Mouse (Mus musculus) stomach, postnatal 0 days (tissue): ENCODE results near the gene Prim2. TPM values are rescaled to one million over a fixed set of nuclear protein-coding genes. Genes with fewer than 3 reads are reported as not detected.

Source experiments
- ATAC-seq: fragments of 200-750 bp; cut with Nextera tagmentation; 2 replicates; pipeline ENCODE4 v1.8.0; 2017; ENCODE audit not compliant: low FRiP score, low TSS enrichment
- DNase-seq: peaks from one replicate; pipeline ENCODE4 v3.0.0-alpha.2; 2016; ENCODE audit warnings: low spot score
- H3K27ac ChIP-seq: fragments of 300-500 bp; sonication (generic); replicated peaks from 2 replicates; pipeline ENCODE4 v1.5.1; 2014; ENCODE audit warnings: mild to moderate bottlenecking, control low read depth
- H3K27me3 ChIP-seq: fragments of 300-500 bp; sonication (generic); 2 replicates; pipeline ENCODE4 v1.6.1; 2014; ENCODE audit warnings: low read length; ENCODE audit not compliant: control insufficient read depth, insufficient read depth
- H3K36me3 ChIP-seq: fragments of 300-500 bp; sonication (generic); 2 replicates; pipeline ENCODE4 v1.6.1; 2014; ENCODE audit warnings: low read length, mixed read lengths; ENCODE audit not compliant: control insufficient read depth, insufficient read depth
- H3K4me1 ChIP-seq: fragments of 300-500 bp; sonication (generic); replicated peaks from 2 replicates; pipeline ENCODE4 v1.6.1; 2014; ENCODE audit warnings: antibody characterized with exemption; ENCODE audit not compliant: control insufficient read depth, insufficient read depth
- H3K4me2 ChIP-seq: fragments of 300-500 bp; sonication (generic); replicated peaks from 2 replicates; pipeline ENCODE4 v1.6.1; 2014; ENCODE audit warnings: low read depth, mild to moderate bottlenecking, control low read depth, moderate library complexity
- H3K4me3 ChIP-seq: fragments of 300-500 bp; sonication (generic); 2 replicates; pipeline ENCODE4 v1.5.1; 2014; ENCODE audit warnings: low read depth, low read length, control low read depth
- H3K9ac ChIP-seq: fragments of 300-500 bp; sonication (generic); 2 replicates; pipeline ENCODE4 v1.6.1; 2014; ENCODE audit warnings: mild to moderate bottlenecking, low read length, control low read depth, mixed read lengths
- H3K9me3 ChIP-seq: fragments of 300-500 bp; sonication (generic); 2 replicates; pipeline ENCODE4 v1.6.1; 2016; ENCODE audit warnings: low read length; ENCODE audit not compliant: control insufficient read depth
- CTCF ChIP-seq: IDR thresholded peaks from 2 replicates; pipeline ENCODE4 v1.5.1; 2016; ENCODE audit warnings: antibody characterized with exemption, low read depth, mild to moderate bottlenecking, moderate library complexity
- EP300 ChIP-seq: optimal IDR thresholded peaks from 2 replicates; pipeline ENCODE3; 2016; ENCODE audit warnings: antibody characterized with exemption
- WGBS: fragments of 180-500 bp; shearing (Covaris S2); extraction: QIAGEN DNeasy Blood & Tissue Kit; methylation state at CpG from one replicate; pipeline ENCODE4 v1.1.7; 2014; 5-methylcytosine and 5-hydroxymethylcytosine counted together
- polyA plus RNA-seq: library from polyadenylated mRNA; unstranded; fragments of >200 nt; fragmentation: Nextera tagmentation; extraction: Ambion mirVana; gene quantifications from 2 replicates; pipeline ENCODE4 v1.2.1, GENCODE M21; 2015

Gene Prim2
- polyA plus RNA-seq, 1 experiment from 2014 or later: 13.1 TPM

DNA sequence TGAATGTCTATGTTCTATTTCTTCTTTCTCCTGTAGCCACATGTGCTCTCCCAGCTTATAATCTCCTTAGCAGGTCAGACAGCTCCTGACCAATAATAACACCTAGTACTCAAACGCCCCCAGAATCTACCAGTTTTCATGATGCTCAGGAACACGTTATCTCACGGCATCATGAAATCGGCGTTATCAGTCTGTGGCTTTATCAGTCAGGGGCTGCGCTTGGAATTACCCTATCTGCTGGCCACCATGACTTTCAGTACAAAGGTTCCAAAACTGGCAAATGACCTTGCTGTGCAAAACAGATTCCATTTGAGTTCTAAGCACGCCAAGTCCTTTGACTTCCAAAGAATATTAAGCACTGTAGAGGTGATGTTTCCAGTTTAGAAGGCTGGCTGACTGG is 127.9 kb downstream of the Prim2 start:
- H3K4me2 ChIP-seq: no peak overlapping the region
- no peak overlapping the region for H3K9ac ChIP-seq
- DNase-seq (no peak), ATAC-seq (no peak)
- 90% methylated on average over 7 of the region's 7 CpGs for WGBS
- H3K4me3 ChIP-seq: no peak overlapping the region
- TF ChIP-seq CTCF: no peak
- TF ChIP-seq EP300: no peak
- no peaks in the 10 kb centered on the region for H3K36me3 ChIP-seq
- no peaks in the 10 kb centered on the region for H3K4me1 ChIP-seq
- no peaks in the 10 kb centered on the region for H3K27me3 ChIP-seq
- H3K27ac ChIP-seq: no peak overlapping the region
- H3K9me3 ChIP-seq: no peaks in the 10 kb centered on the region

DNA sequence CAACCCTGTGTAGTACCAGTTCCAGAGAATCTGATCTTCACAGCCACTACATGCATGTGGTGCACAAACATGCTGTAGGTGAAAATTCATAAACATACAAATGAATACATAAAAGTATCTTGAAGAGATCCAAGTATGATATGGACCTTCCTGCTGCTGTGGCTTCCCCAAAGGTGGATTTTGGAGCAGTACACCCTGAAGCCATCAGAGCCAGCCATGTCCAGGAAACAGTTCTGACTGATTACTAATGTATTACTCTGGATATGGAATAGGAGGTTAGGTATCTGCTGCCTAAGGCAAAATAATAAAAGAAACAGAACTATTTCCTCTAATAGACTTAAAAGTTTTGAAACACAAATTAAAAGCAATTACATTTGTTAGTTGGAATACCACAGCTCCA is 131.6 kb downstream of the Prim2 start:
- DNase-seq: no peak
- TF ChIP-seq CTCF (no peak), EP300 (no peak)
- no peak for ATAC-seq
- no peaks in the 10 kb centered on the region for H3K4me1 ChIP-seq
- no peak overlapping the region for H3K9ac ChIP-seq
- no peaks in the 10 kb centered on the region for H3K9me3 ChIP-seq
- no peaks in the 10 kb centered on the region for H3K36me3 ChIP-seq
- H3K27ac ChIP-seq: no peak overlapping the region
- H3K27me3 ChIP-seq: no peaks in the 10 kb centered on the region
- no peak overlapping the region for H3K4me3 ChIP-seq
- no peak overlapping the region for H3K4me2 ChIP-seq

DNA sequence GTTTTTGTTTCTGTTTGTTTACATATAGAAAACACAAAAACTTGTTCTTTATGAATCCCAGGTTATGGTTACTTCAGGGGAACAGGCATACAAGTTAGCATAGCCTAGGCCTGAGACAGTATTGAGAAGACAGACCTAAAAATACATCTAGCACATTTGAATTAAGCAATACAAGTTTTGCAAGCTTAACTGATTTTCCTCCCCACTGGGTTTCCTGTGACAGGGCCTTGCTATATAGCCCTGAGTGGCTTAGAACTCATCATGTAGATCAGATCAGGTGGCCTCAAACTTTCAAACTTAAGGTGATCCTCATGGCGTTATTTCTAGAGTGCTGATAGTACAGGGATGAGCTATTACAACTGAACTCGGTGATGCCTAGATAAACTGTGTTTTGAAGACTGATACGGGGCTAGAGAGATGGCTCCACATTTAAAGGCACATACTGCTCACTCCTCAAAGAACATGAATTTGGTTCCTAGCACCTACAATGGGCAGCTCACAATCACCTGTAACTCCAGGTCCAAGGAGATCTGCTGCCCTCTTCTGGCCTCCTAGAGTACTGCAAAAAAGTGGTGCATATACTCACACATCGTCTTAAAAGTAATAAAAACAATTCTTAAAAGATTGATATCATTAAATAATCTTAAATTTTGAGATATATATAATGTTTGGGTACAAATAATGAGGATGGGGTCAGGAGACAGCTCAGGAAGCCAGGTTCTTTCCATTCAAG is 133.2 kb downstream of the Prim2 start:
- no peaks in the 10 kb centered on the region for H3K9me3 ChIP-seq
- WGBS: 97% methylated on average over 4 of the region's 4 CpGs
- no peaks in the 10 kb centered on the region for H3K4me1 ChIP-seq
- no peak overlapping the region for H3K4me2 ChIP-seq
- no peak for ATAC-seq
- no peak for DNase-seq
- H3K9ac ChIP-seq: no peak overlapping the region
- H3K27ac ChIP-seq: no peak overlapping the region
- no peak overlapping the region for H3K4me3 ChIP-seq
- no peaks in the 10 kb centered on the region for H3K27me3 ChIP-seq
- no peaks in the 10 kb centered on the region for H3K36me3 ChIP-seq
- TF ChIP-seq EP300 (no peak), CTCF (peak; percentile 41)

DNA sequence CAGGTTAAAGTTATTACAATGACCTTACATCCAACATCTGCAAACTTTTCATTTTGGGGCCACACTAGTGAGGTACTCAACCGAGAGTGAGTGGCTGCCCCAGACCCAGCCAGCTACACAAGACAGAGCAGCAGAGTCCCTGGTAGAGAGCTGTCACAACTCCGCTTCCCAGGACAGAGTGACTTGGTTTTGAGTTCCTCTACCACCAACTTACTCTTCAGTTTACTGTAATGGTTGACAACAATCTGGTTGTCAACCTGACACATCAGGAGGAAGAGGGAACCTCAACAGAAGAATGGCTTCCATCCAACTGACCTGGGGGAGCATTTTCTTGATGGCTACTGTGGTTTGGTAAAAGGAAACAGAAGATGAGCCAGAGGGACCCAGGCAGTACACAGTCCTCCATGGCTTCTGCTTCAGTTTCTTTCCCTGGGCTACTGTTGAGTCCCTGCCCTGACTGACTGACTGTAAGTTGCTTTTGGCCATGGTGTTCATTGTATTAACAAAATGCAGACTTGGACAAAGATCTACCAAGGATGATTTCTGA is 134.4 kb downstream of the Prim2 start:
- Histone ChIP-seq H3K36me3 (no peaks in the 10 kb centered on the region), H3K27me3 (no peaks in the 10 kb centered on the region), H3K4me3 (no peak overlapping the region), H3K27ac (no peak overlapping the region), H3K4me2 (no peak overlapping the region), H3K4me1 (no peaks in the 10 kb centered on the region), H3K9me3 (no peaks in the 10 kb centered on the region), H3K9ac (no peak overlapping the region)
- no peak for ATAC-seq
- WGBS: 93% methylated on average over 2 of the region's 2 CpGs
- no peak for DNase-seq
- TF ChIP-seq CTCF: no peak
- no peak for TF ChIP-seq EP300

DNA sequence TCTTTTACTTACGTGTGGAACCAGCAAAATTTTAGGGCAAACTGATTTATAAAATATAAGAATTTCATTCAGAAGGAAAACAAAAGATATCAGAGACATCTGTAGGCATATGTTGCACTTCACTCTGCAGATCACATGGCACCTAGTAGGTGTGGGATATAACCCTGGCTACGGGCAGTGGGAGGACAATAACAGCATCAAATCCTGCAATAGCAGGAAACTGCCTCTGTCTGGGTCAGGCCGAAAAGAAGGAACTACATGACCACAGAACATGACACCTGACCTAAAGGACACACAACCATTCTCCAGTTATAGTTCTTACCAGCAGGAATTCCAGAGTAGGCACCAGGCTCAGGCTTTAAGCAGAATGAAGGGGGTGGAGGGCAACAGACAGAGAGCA is 137.7 kb downstream of the Prim2 start:
- Histone ChIP-seq H3K9me3 (no peaks in the 10 kb centered on the region), H3K36me3 (no peaks in the 10 kb centered on the region), H3K9ac (no peak overlapping the region), H3K4me1 (no peaks in the 10 kb centered on the region), H3K4me3 (no peak overlapping the region), H3K4me2 (no peak overlapping the region), H3K27me3 (no peaks in the 10 kb centered on the region), H3K27ac (no peak overlapping the region)
- WGBS: 86% methylated on average over 3 of the region's 3 CpGs
- TF ChIP-seq EP300: no peak
- no peak for TF ChIP-seq CTCF
- ATAC-seq: no peak
- DNase-seq: no peak

DNA sequence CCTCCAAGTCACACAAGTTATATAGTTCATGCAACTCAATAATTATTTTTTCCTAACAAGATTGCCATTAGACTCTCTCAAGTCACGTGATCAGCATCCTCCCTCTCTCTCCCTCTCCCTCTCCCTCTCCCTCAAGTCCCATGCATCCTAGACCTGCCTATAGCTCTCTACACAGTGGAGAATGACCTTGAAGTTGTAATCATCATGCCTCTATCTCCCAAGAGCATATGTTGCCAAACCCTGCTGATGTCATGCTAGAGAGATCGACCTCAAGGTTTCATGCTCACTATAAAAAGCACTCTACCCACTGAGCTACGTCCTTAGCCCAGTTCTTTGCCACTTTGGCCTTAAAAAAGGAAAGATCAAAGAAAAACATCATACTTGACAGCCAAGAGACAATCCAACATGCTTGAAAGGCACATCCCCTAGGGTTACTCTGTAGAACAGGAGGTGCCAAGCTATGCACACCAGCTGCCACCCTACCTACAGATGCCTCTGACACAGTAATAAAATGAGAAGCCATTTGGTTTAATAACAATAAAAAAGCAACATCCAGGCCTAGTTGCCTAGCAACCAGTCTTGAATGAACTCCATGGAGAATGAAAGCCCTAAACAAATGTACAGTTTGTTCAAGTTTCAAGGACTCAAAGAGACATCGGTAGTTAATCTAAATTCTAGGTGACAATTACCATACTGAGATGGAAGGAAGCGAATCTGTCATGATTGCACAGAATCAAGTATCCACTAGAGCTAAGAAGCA is 138.3 kb downstream of the Prim2 start:
- 85% methylated on average over 5 of the region's 5 CpGs for WGBS
- Histone ChIP-seq H3K27ac (no peak overlapping the region), H3K27me3 (no peaks in the 10 kb centered on the region), H3K9ac (no peak overlapping the region), H3K4me2 (no peak overlapping the region), H3K9me3 (no peaks in the 10 kb centered on the region), H3K36me3 (no peaks in the 10 kb centered on the region), H3K4me3 (no peak overlapping the region), H3K4me1 (no peaks in the 10 kb centered on the region)
- DNase-seq: no peak
- ATAC-seq: no peak
- TF ChIP-seq EP300 (no peak), CTCF (no peak)
